Mouse (Mus musculus) 416B (cell line): ENCODE measurements at regions not wholly inside any gene's neighbourhood (a gene's known extent, or its start where the extent isn't known, plus 50 kb on each side); places are given as distances from the start of the nearest gene placed in this dataset.

ENCODE experiments used
- DNase-seq: peaks from one replicate; pipeline ENCODE4 v3.0.0; 2011; ENCODE audit warnings: low read depth

GRCm38 (mm10) chr15:50246418-50247186, 3638.1 kb upstream of the Gm7489 start:
- no peak for DNase-seq

GRCm38 (mm10) chr15:50260057-50260456, 3624.6 kb upstream of the Gm7489 start:
- peak; percentile 56 for DNase-seq

GRCm38 (mm10) chr15:50261245-50261872, 3623.3 kb upstream of the Gm7489 start:
- peak; percentile 77 for DNase-seq

GRCm38 (mm10) chr15:50267542-50267941, 3617.2 kb upstream of the Gm7489 start:
- DNase-seq = no peak

GRCm38 (mm10) chr15:50271646-50272045, 3613.1 kb upstream of the Gm7489 start:
- no peak for DNase-seq

- DNase-seq = no peak
These were observed 3602.1 kb upstream of the Gm7489 start for GRCm38 (mm10) chr15:50282576-50282975.

GRCm38 (mm10) chr15:50283491-50283890, 3601.2 kb upstream of the Gm7489 start:
- DNase-seq = no peak

- DNase-seq = no peak
These were observed 3582.9 kb upstream of the Gm7489 start for GRCm38 (mm10) chr15:50301831-50302230.

GRCm38 (mm10) chr15:50304085-50304484, 3580.6 kb upstream of the Gm7489 start:
- no peak for DNase-seq

GRCm38 (mm10) chr15:50320796-50321195, 3563.9 kb upstream of the Gm7489 start:
- DNase-seq = peak; percentile 10

- no peak for DNase-seq
These were observed 3539.2 kb upstream of the Gm7489 start for GRCm38 (mm10) chr15:50345536-50345935.

GRCm38 (mm10) chr15:50346953-50347352, 3537.8 kb upstream of the Gm7489 start:
- no peak for DNase-seq

GRCm38 (mm10) chr15:50360033-50360988, 3524.4 kb upstream of the Gm7489 start:
- peak; percentile 5 for DNase-seq

GRCm38 (mm10) chr15:50361334-50361733, 3523.4 kb upstream of the Gm7489 start:
- DNase-seq = no peak

GRCm38 (mm10) chr15:50361751-50362507, 3522.8 kb upstream of the Gm7489 start:
- peak; percentile 58 for DNase-seq

- peak; percentile 76 for DNase-seq
These were observed 3484.5 kb upstream of the Gm7489 start for GRCm38 (mm10) chr15:50400006-50400781.

GRCm38 (mm10) chr15:50401386-50401785, 3483.3 kb upstream of the Gm7489 start:
- DNase-seq = peak; percentile 8

- DNase-seq = peak; percentile 17
These were observed 3482.2 kb upstream of the Gm7489 start for GRCm38 (mm10) chr15:50402551-50402950.

GRCm38 (mm10) chr15:50403883-50404282, 3480.8 kb upstream of the Gm7489 start:
- DNase-seq = peak; percentile 17

- DNase-seq = peak; percentile 14
These were observed 3475.7 kb upstream of the Gm7489 start for GRCm38 (mm10) chr15:50408985-50409384.

GRCm38 (mm10) chr15:50417641-50418040, 3467.1 kb upstream of the Gm7489 start:
- DNase-seq = no peak
